Mouse (Mus musculus) MEL (cell line): Measurements from ENCODE around the gene Slc17a7.

Experiments used
- BHLHE40 ChIP-seq: IDR thresholded peaks from 2 replicates; pipeline ENCODE4 v1.6.1; 2012; ENCODE audit warnings: low read depth, mild to moderate bottlenecking, inconsistent platforms, low read length, improper control_type of control experiment, borderline replicate concordance
- CHD1 ChIP-seq: IDR thresholded peaks from 2 replicates; pipeline ENCODE4 v1.6.1; 2012; ENCODE audit warnings: low read depth, mild to moderate bottlenecking, inconsistent platforms, low read length, improper control_type of control experiment
- CTCF ChIP-seq, 3 experiments: IDR thresholded peaks in 2 of 3; conservative IDR thresholded peaks in 1 of 3; 2 replicates each; pipeline ENCODE4 v1.5.1; 2011 to 2012; ENCODE audit warnings: low read length in 3 of 3, low read depth in 2 of 3, mild to moderate bottlenecking in 2 of 3, improper control_type of control experiment in 1 of 3, inconsistent platforms in 1 of 3, mixed read lengths in 1 of 3, moderate library complexity in 1 of 3; ENCODE audit not compliant: control insufficient read depth in 1 of 3, insufficient read depth in 1 of 3, poor library complexity in 1 of 3, severe bottlenecking in 1 of 3
- ELF1 ChIP-seq: IDR thresholded peaks from 2 replicates; pipeline ENCODE4 v1.6.1; 2014; ENCODE audit warnings: low read depth, mild to moderate bottlenecking, inconsistent platforms, low read length, improper control_type of control experiment, moderate library complexity
- GABPA ChIP-seq: IDR thresholded peaks from 2 replicates; pipeline ENCODE4 v1.6.1; 2012; ENCODE audit warnings: low read depth, mild to moderate bottlenecking, inconsistent platforms, low read length, improper control_type of control experiment, moderate library complexity
- NELFE ChIP-seq: IDR thresholded peaks from 2 replicates; pipeline ENCODE4 v1.6.1; 2011; ENCODE audit warnings: low read depth, low read length, improper control_type of control experiment
- NRF1 ChIP-seq: IDR thresholded peaks from 2 replicates; pipeline ENCODE4 v1.6.1; 2014; ENCODE audit warnings: low read depth, mild to moderate bottlenecking, inconsistent platforms, low read length, improper control_type of control experiment, moderate library complexity; ENCODE audit not compliant: poor library complexity, insufficient read depth, severe bottlenecking
- POLR2A ChIP-seq, 2 experiments: IDR thresholded peaks; 2 replicates each; pipeline ENCODE4 v1.6.1; 2011 to 2012; ENCODE audit warnings: low read length in 2 of 2, mild to moderate bottlenecking in 2 of 2, control low read depth in 1 of 2, improper control_type of control experiment in 1 of 2, low read depth in 1 of 2, moderate library complexity in 1 of 2; ENCODE audit not compliant: control insufficient read depth in 1 of 2, insufficient read depth in 1 of 2, poor library complexity in 1 of 2
- ZMIZ1 ChIP-seq: IDR thresholded peaks from 2 replicates; pipeline ENCODE4 v1.6.1; 2012; ENCODE audit warnings: low read depth, mild to moderate bottlenecking, inconsistent platforms, low read length, improper control_type of control experiment, moderate library complexity

GRCm38 (mm10) chr7:45175929-45176328 lies 12.2 kb downstream of the Slc17a7 start:
- TF ChIP-seq CTCF (IDR thresholded peaks at IDR 0.05 in 2 of 3, conservative IDR thresholded peaks at IDR 0.05 in 1 of 3; ENCODE audit: control insufficient read depth in 1 of 3, insufficient read depth in 1 of 3, low read depth in 2 of 3, low read length in 3 of 3, poor library complexity in 1 of 3, severe bottlenecking in 1 of 3) = no peak
- TF ChIP-seq CHD1 = no peak
- no peak for TF ChIP-seq POLR2A (IDR thresholded peaks at IDR 0.05; ENCODE audit: control insufficient read depth in 1 of 2, insufficient read depth in 1 of 2, low read depth in 1 of 2, low read length in 2 of 2, poor library complexity in 1 of 2)
- TF ChIP-seq BHLHE40 = no peak
- no peak for TF ChIP-seq GABPA
- no peak for TF ChIP-seq NELFE
- no peak for TF ChIP-seq ZMIZ1
- no peak for TF ChIP-seq ELF1
- no peak for TF ChIP-seq NRF1
